Comparison of ENCODE assay signal across 8 mouse cellular contexts in genomic region chr11:69151004-69151403, GRCm38 (mm10). TPM values are rescaled to one million over a fixed set of nuclear protein-coding genes. Genes with fewer than 3 reads are reported as not detected.
A peak's percentile ranks its signal among the peaks of the same experiment; 100 is the strongest.
DNase-seq lines count a peak whose midpoint lies in the region; ATAC-seq and TF ChIP-seq lines count a peak whose summit lies in the region.

No protein-coding gene starts in this region.

- H3K4me2 ChIP-seq in heart, embryonic 16.5 days (ENCODE audit: low read depth, low read length), result peak overlapping the region; percentile 54
- H3K4me2 ChIP-seq in hindbrain, embryonic 14.5 days (replicated peaks), result peak overlapping the region; percentile 27
- H3K4me2 ChIP-seq in midbrain, embryonic 14.5 days (ENCODE audit: low read length), result peak overlapping the region; percentile 27; the same call in 1 of the 2 replicates

- no peaks in the 10 kb centered on the region for H3K36me3 ChIP-seq in heart, embryonic 16.5 days (ENCODE audit: control insufficient read depth, insufficient read depth)
- no peaks in the 10 kb centered on the region for H3K36me3 ChIP-seq in heart, adult 2 months (ENCODE audit: control insufficient read depth, insufficient read depth, low read length)
- H3K36me3 ChIP-seq in hindbrain, embryonic 14.5 days (replicated peaks; ENCODE audit: control insufficient read depth, insufficient read depth), result no peaks in the 10 kb centered on the region
- H3K36me3 ChIP-seq in midbrain, embryonic 14.5 days (ENCODE audit: control insufficient read depth, insufficient read depth, low read length), result no peaks in the 10 kb centered on the region

- 46% methylated on average over 6 of the region's 6 CpGs for WGBS in heart, embryonic 16.5 days
- 54% methylated on average over 6 of the region's 6 CpGs for WGBS in heart, adult 2 months
- WGBS in hindbrain, embryonic 14.5 days, result 72% methylated on average over 6 of the region's 6 CpGs
- 75% methylated on average over 6 of the region's 6 CpGs for WGBS in midbrain, embryonic 14.5 days

- TF ChIP-seq POLR2A in heart, adult 2 months (IDR thresholded peaks at IDR 0.05; ENCODE audit: insufficient read depth, low read depth, low read length), result no peak
- no peak for TF ChIP-seq POLR2A in cortical plate, adult 2 months (IDR thresholded peaks at IDR 0.05; ENCODE audit: extremely low read depth, insufficient read depth, low read length)

- H3K27ac ChIP-seq in heart, embryonic 16.5 days (ENCODE audit: low read length), result no peak overlapping the region
- H3K27ac ChIP-seq in heart, adult 2 months, result no peak overlapping the region
- no peak overlapping the region for H3K27ac ChIP-seq in cortical plate, adult 2 months (ENCODE audit: insufficient read depth, low read length)
- H3K27ac ChIP-seq in hindbrain, embryonic 14.5 days, result no peak overlapping the region
- H3K27ac ChIP-seq in midbrain, embryonic 14.5 days (replicated peaks; ENCODE audit: low read depth, low read length), result no peak overlapping the region

- no peak for TF ChIP-seq CTCF in heart, adult 2 months (IDR thresholded peaks at IDR 0.05)
- TF ChIP-seq CTCF in cortical plate, adult 2 months (IDR thresholded peaks at IDR 0.05; ENCODE audit: extremely low read depth, insufficient read depth, low read length), result no peak

- ATAC-seq in heart, embryonic 16.5 days (replicated peaks; ENCODE audit: extremely low read depth, insufficient read depth, low FRiP score), result no peak
- ATAC-seq in hindbrain, embryonic 14.5 days (ENCODE audit: low FRiP score), result no peak
- no peak for ATAC-seq in midbrain, embryonic 14.5 days (ENCODE audit: low FRiP score, low TSS enrichment)

- peak overlapping the region; percentile 27 for H3K4me3 ChIP-seq in heart, embryonic 16.5 days (ENCODE audit: low read length)
- H3K4me3 ChIP-seq in heart, adult 2 months, result no peak overlapping the region
- peak overlapping the region; percentile 9; the same call in 1 of the 2 replicates for H3K4me3 ChIP-seq in cortical plate, adult 2 months (ENCODE audit: insufficient read depth, low read length)
- no peak overlapping the region for H3K4me3 ChIP-seq in hindbrain, embryonic 14.5 days (replicated peaks; ENCODE audit: low read length)
- no peak overlapping the region for H3K4me3 ChIP-seq in midbrain, embryonic 14.5 days (replicated peaks; ENCODE audit: low read depth, low read length)

- intact Hi-C loops in heart, adult 2 months (cut with DNase I), result no loop called here

- peak overlapping the region; percentile 32; the same call in 1 of the 2 replicates for H3K9ac ChIP-seq in heart, embryonic 16.5 days (ENCODE audit: low read length)
- no peak overlapping the region for H3K9ac ChIP-seq in heart, adult 2 months (ENCODE audit: low read depth, low read length)
- no peak overlapping the region for H3K9ac ChIP-seq in hindbrain, embryonic 14.5 days
- H3K9ac ChIP-seq in midbrain, embryonic 14.5 days (replicated peaks; ENCODE audit: low read length), result 0 out of 2 replicates have a peak overlapping the region, but pooled peaks have one; percentile 26

- H3K79me2 ChIP-seq in heart, adult 2 months (replicated peaks; ENCODE audit: control insufficient read depth, insufficient read depth, low read length), result no peaks in the 10 kb centered on the region

- H3K27me3 ChIP-seq in heart, embryonic 16.5 days (ENCODE audit: control insufficient read depth, insufficient read depth, low read length), result 0 out of 2 replicates have a peak, but pooled peaks cover 4% of the 10 kb centered on the region
- H3K27me3 ChIP-seq in heart, adult 2 months (ENCODE audit: control insufficient read depth, insufficient read depth, low read length), result no peaks in the 10 kb centered on the region
- H3K27me3 ChIP-seq in hindbrain, embryonic 14.5 days (ENCODE audit: control insufficient read depth, insufficient read depth, low read length), result peaks cover 5% of the 10 kb centered on the region; the same call in 1 of the 2 replicates
- H3K27me3 ChIP-seq in midbrain, embryonic 14.5 days (ENCODE audit: control insufficient read depth, insufficient read depth, low read length), result no peaks in the 10 kb centered on the region

- TF ChIP-seq EP300 in heart, adult 2 months (IDR thresholded peaks at IDR 0.05; ENCODE audit: insufficient read depth, low read depth, low read length), result no peak

- DNase-seq in heart, adult 2 months, result no peak
- DNase-seq in hindbrain, embryonic 14.5 days (ENCODE audit: low spot score), result no peak
- no peak for DNase-seq in midbrain, embryonic 14.5 days
- no peak for DNase-seq in spleen, postnatal 14 days (ENCODE audit: low spot score in 2 of 2)
- DNase-seq in adrenal gland, adult 18-20 months (ENCODE audit: low spot score in 2 of 2), result no peak
- no peak for DNase-seq in adipocyte (ENCODE audit: low spot score)

- H3K4me1 ChIP-seq in heart, embryonic 16.5 days (ENCODE audit: control insufficient read depth, insufficient read depth, low read length), result no peaks in the 10 kb centered on the region
- H3K4me1 ChIP-seq in heart, adult 2 months (ENCODE audit: control insufficient read depth, insufficient read depth, low read length), result peaks cover 1% of the 10 kb centered on the region; the same call in 1 of the 2 replicates
- H3K4me1 ChIP-seq in cortical plate, adult 2 months (ENCODE audit: control insufficient read depth, insufficient read depth, low read length), result no peaks in the 10 kb centered on the region; the same call in 1 of the 2 replicates
- H3K4me1 ChIP-seq in hindbrain, embryonic 14.5 days (replicated peaks; ENCODE audit: control insufficient read depth, insufficient read depth, low read length), result peaks cover 5% of the 10 kb centered on the region; the same call in 1 of the 2 replicates
- H3K4me1 ChIP-seq in midbrain, embryonic 14.5 days (ENCODE audit: control insufficient read depth, insufficient read depth, low read length), result no peaks in the 10 kb centered on the region

- no peaks in the 10 kb centered on the region for H3K9me3 ChIP-seq in heart, embryonic 16.5 days (replicated peaks; ENCODE audit: control insufficient read depth, low read length)
- no peaks in the 10 kb centered on the region for H3K9me3 ChIP-seq in hindbrain, embryonic 14.5 days (ENCODE audit: control insufficient read depth, low read length)
- no peaks in the 10 kb centered on the region for H3K9me3 ChIP-seq in midbrain, embryonic 14.5 days (ENCODE audit: control insufficient read depth, low read length)

RNA-seq across cellular contexts. Expression of gene Alox12b, which starts 5.8 kb away (rescaled TPM):
- polyA plus RNA-seq in heart, embryonic 16.5 days (2015; fragmentation: Nextera tagmentation; extraction: Ambion mirVana), result not detected in 2 replicates
- total RNA-seq in heart, adult 2 months (2021), result not detected
- 0.04 TPM in 1 of 2 replicates, not detected in the other for polyA plus RNA-seq in heart, adult 2 months (2012; rRNA removed)
- 4.4 and 5.4 TPM in 2 replicates for polyA plus RNA-seq in cortical plate, adult 2 months (2012; rRNA removed)
- polyA plus RNA-seq in hindbrain, embryonic 14.5 days (2014; fragmentation: Nextera tagmentation; extraction: Ambion mirVana), result 0.59 and 0.60 TPM in 2 replicates
- polyA plus RNA-seq in midbrain, embryonic 14.5 days (2014; fragmentation: Nextera tagmentation; extraction: Ambion mirVana), result 0.08 and 0.22 TPM in 2 replicates
- not detected for total RNA-seq in adrenal gland, adult 18-20 months (2021)

RNA-seq across cellular contexts. Expression of gene Aloxe3, which starts 25.3 kb away (rescaled TPM):
- 0.08 and 0.26 TPM in 2 replicates for polyA plus RNA-seq in heart, embryonic 16.5 days (2015; fragmentation: Nextera tagmentation; extraction: Ambion mirVana)
- total RNA-seq in heart, adult 2 months (2021), result under 1 TPM; 0.05 to 0.07 TPM
- 0.16 TPM in 1 of 2 replicates, not detected in the other for polyA plus RNA-seq in heart, adult 2 months (2012; rRNA removed)
- 8.7 and 11.6 TPM in 2 replicates for polyA plus RNA-seq in cortical plate, adult 2 months (2012; rRNA removed)
- 4.3 and 4.9 TPM in 2 replicates for polyA plus RNA-seq in hindbrain, embryonic 14.5 days (2014; fragmentation: Nextera tagmentation; extraction: Ambion mirVana)
- polyA plus RNA-seq in midbrain, embryonic 14.5 days (2014; fragmentation: Nextera tagmentation; extraction: Ambion mirVana), result 2.8 and 3.2 TPM in 2 replicates
- total RNA-seq in adrenal gland, adult 18-20 months (2021), result 1 to 10 TPM; 1.1 to 1.6 TPM

RNA-seq across cellular contexts. Expression of gene 9130213A22Rik, which starts 28.6 kb away (rescaled TPM):
- polyA plus RNA-seq in heart, embryonic 16.5 days (2015; fragmentation: Nextera tagmentation; extraction: Ambion mirVana), result 0.41 and 0.72 TPM in 2 replicates
- under 1 TPM; 0.21 to 0.23 TPM for total RNA-seq in heart, adult 2 months (2021)
- 0.82 and 1.00 TPM in 2 replicates for polyA plus RNA-seq in heart, adult 2 months (2012; rRNA removed)
- polyA plus RNA-seq in cortical plate, adult 2 months (2012; rRNA removed), result 2.1 and 2.3 TPM in 2 replicates
- 0.39 and 0.56 TPM in 2 replicates for polyA plus RNA-seq in hindbrain, embryonic 14.5 days (2014; fragmentation: Nextera tagmentation; extraction: Ambion mirVana)
- 0.22 and 0.23 TPM in 2 replicates for polyA plus RNA-seq in midbrain, embryonic 14.5 days (2014; fragmentation: Nextera tagmentation; extraction: Ambion mirVana)
- under 1 TPM; 0.43 to 0.61 TPM for total RNA-seq in adrenal gland, adult 18-20 months (2021)

RNA-seq across cellular contexts. Expression of gene Hes7, which starts 30.8 kb away (rescaled TPM):
- 0.50 TPM in 2 replicates for polyA plus RNA-seq in heart, embryonic 16.5 days (2015; fragmentation: Nextera tagmentation; extraction: Ambion mirVana)
- under 1 TPM in 1 of 2 experiments, not detected in 1; 0.11 TPM for total RNA-seq in heart, adult 2 months (2021)
- polyA plus RNA-seq in heart, adult 2 months (2012; rRNA removed), result 0.10 TPM in 1 of 2 replicates, not detected in the other
- 0.50 and 0.83 TPM in 2 replicates for polyA plus RNA-seq in cortical plate, adult 2 months (2012; rRNA removed)
- 0.43 and 0.52 TPM in 2 replicates for polyA plus RNA-seq in hindbrain, embryonic 14.5 days (2014; fragmentation: Nextera tagmentation; extraction: Ambion mirVana)
- polyA plus RNA-seq in midbrain, embryonic 14.5 days (2014; fragmentation: Nextera tagmentation; extraction: Ambion mirVana), result 0.26 and 0.78 TPM in 2 replicates
- under 1 TPM in 1 of 2 experiments, not detected in 1; 0.26 TPM for total RNA-seq in adrenal gland, adult 18-20 months (2021)

RNA-seq across cellular contexts. Expression of gene Alox8, which starts 46.6 kb away (rescaled TPM):
- polyA plus RNA-seq in heart, embryonic 16.5 days (2015; fragmentation: Nextera tagmentation; extraction: Ambion mirVana), result 1.7 TPM in 2 replicates
- total RNA-seq in heart, adult 2 months (2021), result 1 to 10 TPM in 1 of 2 experiments, under 1 TPM in 1; 0.84 to 1.6 TPM
- polyA plus RNA-seq in heart, adult 2 months (2012; rRNA removed), result 0.68 TPM in 1 of 2 replicates, not detected in the other
- 2.2 and 2.7 TPM in 2 replicates for polyA plus RNA-seq in cortical plate, adult 2 months (2012; rRNA removed)
- 0.25 and 0.30 TPM in 2 replicates for polyA plus RNA-seq in hindbrain, embryonic 14.5 days (2014; fragmentation: Nextera tagmentation; extraction: Ambion mirVana)
- polyA plus RNA-seq in midbrain, embryonic 14.5 days (2014; fragmentation: Nextera tagmentation; extraction: Ambion mirVana), result 0.17 and 0.26 TPM in 2 replicates
- not detected for total RNA-seq in adrenal gland, adult 18-20 months (2021)

Comparison
In these comparisons a context has a peak if more than half of its experiments do, and no peak if none do; other contexts are left out.
1. H3K4me3 ChIP-seq: peak in heart, embryonic 16.5 days (single experiment) and cortical plate, adult 2 months (single experiment); none in heart, adult 2 months (single experiment), hindbrain, embryonic 14.5 days (single experiment) and midbrain, embryonic 14.5 days (single experiment).
2. H3K9ac ChIP-seq: peak in heart, embryonic 16.5 days (single experiment) and midbrain, embryonic 14.5 days (single experiment); none in heart, adult 2 months (single experiment) and hindbrain, embryonic 14.5 days (single experiment).
3. Peak in every context shown above with its lines, with median percentiles within 50 percentile points of each other: H3K4me2 ChIP-seq.